In the genomic region with DNA sequence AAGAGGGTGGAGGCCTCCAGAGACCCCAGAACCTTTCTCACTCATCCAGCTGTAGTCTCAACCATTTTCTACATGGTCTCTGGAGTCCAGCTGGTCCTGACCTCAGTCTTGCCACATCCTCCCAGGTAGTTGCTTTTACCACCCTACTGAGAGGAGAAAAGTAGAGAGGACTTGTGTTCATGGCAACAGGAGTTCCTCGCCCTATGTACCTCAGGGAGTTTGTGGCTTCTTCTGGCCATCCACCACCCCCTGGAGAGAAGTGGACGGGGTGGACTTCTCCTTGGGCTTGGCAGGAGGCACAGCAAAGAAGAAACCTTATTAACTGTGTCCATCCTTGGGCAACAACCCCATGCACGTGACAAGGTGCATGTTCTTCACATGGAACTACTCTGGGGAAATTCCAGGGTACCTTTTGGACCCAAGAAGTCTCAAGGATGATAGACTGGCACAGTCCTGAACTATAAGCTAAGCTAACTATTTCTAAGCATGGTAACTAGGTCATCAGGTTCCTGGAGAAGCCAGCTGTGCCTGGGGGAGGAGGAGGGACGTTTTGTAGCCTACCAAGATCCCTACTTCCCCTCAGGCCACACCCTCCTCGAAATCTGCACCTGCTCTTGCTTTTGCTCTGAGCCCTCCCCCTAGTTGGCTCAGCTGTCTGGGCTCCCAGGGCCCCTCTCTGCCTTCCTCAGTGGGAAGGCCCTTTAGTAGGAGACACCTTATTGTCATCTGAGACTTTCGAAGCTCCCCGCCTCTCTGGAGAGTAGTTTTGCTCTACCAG, we compare ENCODE assay signal across 9 mouse cellular contexts. TPM values are rescaled to one million over a fixed set of nuclear protein-coding genes. Genes with fewer than 3 reads are reported as not detected.
DNase-seq lines count a peak whose midpoint lies in the region; ATAC-seq and TF ChIP-seq lines count a peak whose summit lies in the region.
"Had no signal": no experiment of that assay in that cellular context is flagged by ENCODE, and none has a peak within 500 bp of the region (broad histone marks: within the 10 kb centered on the region; RNA-seq: fewer than 3 reads in every experiment).

No protein-coding gene starts in this region.

- H3K27ac ChIP-seq in lung, embryonic 14.5 days (ENCODE audit: low read depth) = peak overlapping the region; percentile 85
- 0 out of 2 replicates have a peak overlapping the region, but pooled peaks have one; percentile 32 for H3K27ac ChIP-seq in embryonic facial prominence, embryonic 10.5 days (replicated peaks)
- H3K27ac ChIP-seq in thymus, adult 2 months (ENCODE audit: control insufficient read depth, insufficient read depth, low read length) = peak overlapping the region; percentile 99

- peaks cover 15% of the 10 kb centered on the region for H3K36me3 ChIP-seq in lung, embryonic 14.5 days (ENCODE audit: insufficient read depth)
- H3K36me3 ChIP-seq in embryonic facial prominence, embryonic 10.5 days (replicated peaks) = peaks cover 50% of the 10 kb centered on the region
- peaks cover 19% of the 10 kb centered on the region for H3K36me3 ChIP-seq in thymus, adult 2 months (ENCODE audit: control insufficient read depth, insufficient read depth, low read length)

- H3K9ac ChIP-seq in lung, embryonic 14.5 days = no peak overlapping the region

- no peaks in the 10 kb centered on the region for H3K9me3 ChIP-seq in lung, embryonic 14.5 days (ENCODE audit: low read depth, low read length)
- H3K9me3 ChIP-seq in embryonic facial prominence, embryonic 10.5 days = no peaks in the 10 kb centered on the region; the same call in 1 of the 2 replicates

- peaks cover 37% of the 10 kb centered on the region for H3K4me1 ChIP-seq in lung, embryonic 14.5 days (ENCODE audit: insufficient read depth)
- peaks cover 72% of the 10 kb centered on the region for H3K4me1 ChIP-seq in lung, adult 2 months (ENCODE audit: control insufficient read depth, insufficient read depth, low read length)
- peaks cover 60% of the 10 kb centered on the region for H3K4me1 ChIP-seq in embryonic facial prominence, embryonic 10.5 days
- peaks cover 63% of the 10 kb centered on the region for H3K4me1 ChIP-seq in thymus, adult 2 months (replicated peaks; ENCODE audit: control insufficient read depth, insufficient read depth, low read length)

- DNase-seq in lung, embryonic 14.5 days = no peak
- DNase-seq in lung, adult 2 months = no peak
- DNase-seq in embryonic facial prominence, embryonic 10.5 days (ENCODE audit: low spot score) = no peak
- peak; percentile 75 for DNase-seq in kidney, postnatal 14 days
- peak; percentile 87 for DNase-seq in thymus, adult 2 months
- no peak for DNase-seq in frontal cortex, adult 2 months (ENCODE audit: extremely low spot score in 1 of 2, low spot score in 1 of 2)
- DNase-seq in ovary, adult 18-20 months (ENCODE audit: low spot score) = no peak
- DNase-seq in ovary, postnatal 14 days (ENCODE audit: low spot score) = no peak
- DNase-seq: left cerebral cortex, postnatal 4 days had no signal

- H3K4me2 ChIP-seq in lung, embryonic 14.5 days = no peak overlapping the region

- 63% methylated on average over 7 of the region's 7 CpGs for WGBS in lung, embryonic 14.5 days
- 50% methylated on average over 7 of the region's 7 CpGs for WGBS in lung, adult 2 months
- 71% methylated on average over 7 of the region's 7 CpGs for WGBS in embryonic facial prominence, embryonic 10.5 days
- 31% methylated on average over 7 of the region's 7 CpGs for WGBS in thymus, adult 2 months

- no peak overlapping the region for H3K4me3 ChIP-seq in lung, embryonic 14.5 days (ENCODE audit: low read depth, low read length)
- no peak overlapping the region for H3K4me3 ChIP-seq in lung, adult 2 months (replicated peaks; ENCODE audit: extremely low read depth, low read depth, low read length)
- no peak overlapping the region for H3K4me3 ChIP-seq in embryonic facial prominence, embryonic 10.5 days
- H3K4me3 ChIP-seq in thymus, adult 2 months (ENCODE audit: control insufficient read depth, insufficient read depth, low read length) = peak overlapping the region; percentile 31

- TF ChIP-seq POLR2A in lung, adult 2 months (IDR thresholded peaks at IDR 0.05; ENCODE audit: borderline replicate concordance, extremely low read depth, low read depth, low read length) = no peak
- peak; percentile 40; the same call in 1 of the 2 replicates for TF ChIP-seq POLR2A in thymus, adult 2 months (IDR thresholded peaks at IDR 0.05; ENCODE audit: control insufficient read depth, extremely low read depth, insufficient read depth, low read length, poor library complexity)

- no peaks in the 10 kb centered on the region for H3K27me3 ChIP-seq in lung, embryonic 14.5 days (ENCODE audit: insufficient read depth, low read length)
- no peaks in the 10 kb centered on the region for H3K27me3 ChIP-seq in embryonic facial prominence, embryonic 10.5 days (replicated peaks; ENCODE audit: low read depth, poor library complexity, severe bottlenecking)
- no peaks in the 10 kb centered on the region for H3K27me3 ChIP-seq in thymus, adult 2 months (ENCODE audit: control insufficient read depth, insufficient read depth, low read length)

- TF ChIP-seq CTCF in lung, embryonic 14.5 days (IDR thresholded peaks at IDR 0.05; ENCODE audit: low read depth) = no peak
- TF ChIP-seq CTCF in lung, adult 2 months (IDR thresholded peaks at IDR 0.05; ENCODE audit: insufficient read depth, low read length) = no peak
- TF ChIP-seq CTCF in thymus, adult 2 months (IDR thresholded peaks at IDR 0.05; ENCODE audit: borderline replicate concordance, control insufficient read depth, extremely low read depth, insufficient read depth, low read length, poor library complexity) = peak; percentile 30; the same call in 1 of the 2 replicates

- no peak for ATAC-seq in lung, embryonic 14.5 days (ENCODE audit: insufficient read depth)

RNA-seq across cellular contexts. Expression of a gene that starts 15.5 kb away (rescaled TPM):
- 102 and 103 TPM in 2 replicates for polyA plus RNA-seq in lung, embryonic 14.5 days (2014; fragmentation: Nextera tagmentation; extraction: Ambion mirVana)
- 113 and 118 TPM in 2 replicates for polyA plus RNA-seq in lung, adult 2 months (2012; rRNA removed)
- 102 and 106 TPM in 2 replicates for polyA plus RNA-seq in embryonic facial prominence, embryonic 10.5 days (2016; fragmentation: Nextera tagmentation; extraction: Ambion mirVana)
- 205 and 207 TPM in 2 replicates for polyA plus RNA-seq in thymus, adult 2 months (2012; rRNA removed)
- 91.7 and 91.8 TPM in 2 replicates for polyA plus RNA-seq in frontal cortex, adult 2 months (2012; rRNA removed)

RNA-seq across cellular contexts. Expression of a gene that starts 31.7 kb away (rescaled TPM):
- 126 and 128 TPM in 2 replicates for polyA plus RNA-seq in lung, embryonic 14.5 days (2014; fragmentation: Nextera tagmentation; extraction: Ambion mirVana)
- 0.63 and 0.77 TPM in 2 replicates for polyA plus RNA-seq in lung, adult 2 months (2012; rRNA removed)
- 144 and 151 TPM in 2 replicates for polyA plus RNA-seq in embryonic facial prominence, embryonic 10.5 days (2016; fragmentation: Nextera tagmentation; extraction: Ambion mirVana)
- polyA plus RNA-seq in thymus, adult 2 months (2012; rRNA removed) = 16.1 and 19.1 TPM in 2 replicates
- 1.6 and 1.7 TPM in 2 replicates for polyA plus RNA-seq in frontal cortex, adult 2 months (2012; rRNA removed)

Comparison
In these comparisons a context has a peak if more than half of its experiments do, and no peak if none do; other contexts are left out.
1. DNase-seq: peak in kidney, postnatal 14 days (single experiment) and thymus, adult 2 months (single experiment); none in lung, embryonic 14.5 days (single experiment), lung, adult 2 months (single experiment), embryonic facial prominence, embryonic 10.5 days (single experiment), frontal cortex, adult 2 months (0 of 2), ovary, adult 18-20 months (single experiment) and ovary, postnatal 14 days (single experiment).
2. H3K27ac ChIP-seq: peak in every context shown above with its lines; median percentile 99 in thymus, adult 2 months; 85 in lung, embryonic 14.5 days; 32 in embryonic facial prominence, embryonic 10.5 days.